Mouse (Mus musculus) limb, embryonic 11.5 days (tissue): ENCODE measurements around the gene Gm21987. TPM values are rescaled to one million over a fixed set of nuclear protein-coding genes. Genes with fewer than 3 reads are reported as not detected.

Experiments
- ATAC-seq: fragments of 200-750 bp; cut with Nextera tagmentation; 2 replicates; pipeline ENCODE4 v1.8.0; 2017; ENCODE audit warnings: low read depth; ENCODE audit not compliant: insufficient number of reproducible peaks, low FRiP score, low TSS enrichment
- DNase-seq: peaks from one replicate; pipeline ENCODE4 v3.0.0-alpha.2; 2015; ENCODE audit warnings: low spot score
- H3K27ac ChIP-seq: fragments of 300-500 bp; sonication (generic); replicated peaks from 2 replicates; pipeline ENCODE4 v1.5.1; 2014; ENCODE audit warnings: low read depth, mild to moderate bottlenecking, low read length
- H3K27me3 ChIP-seq: fragments of 300-500 bp; sonication (generic); 2 replicates; pipeline ENCODE4 v1.6.1; 2014; ENCODE audit warnings: mild to moderate bottlenecking, low read length, mixed read lengths; ENCODE audit not compliant: control insufficient read depth, insufficient read depth
- H3K36me3 ChIP-seq: fragments of 300-500 bp; sonication (generic); 2 replicates; pipeline ENCODE4 v1.6.1; 2014; ENCODE audit warnings: mild to moderate bottlenecking, low read length, moderate library complexity, mixed read lengths; ENCODE audit not compliant: control insufficient read depth, insufficient read depth
- H3K4me1 ChIP-seq: fragments of 300-500 bp; sonication (generic); 2 replicates; pipeline ENCODE4 v1.6.1; 2014; ENCODE audit warnings: low read length, mixed read lengths; ENCODE audit not compliant: control insufficient read depth, insufficient read depth
- H3K4me2 ChIP-seq: fragments of 300-500 bp; sonication (generic); 2 replicates; pipeline ENCODE4 v1.6.1; 2014; ENCODE audit warnings: low read depth, mild to moderate bottlenecking, moderate library complexity; ENCODE audit not compliant: severe bottlenecking
- H3K4me3 ChIP-seq: fragments of 300-500 bp; sonication (generic); 2 replicates; pipeline ENCODE4 v1.5.1; 2014; ENCODE audit warnings: low read depth, low read length
- H3K9ac ChIP-seq: fragments of 300-500 bp; sonication (generic); 2 replicates; pipeline ENCODE4 v1.6.1; 2014; ENCODE audit warnings: mild to moderate bottlenecking, low read length
- H3K9me3 ChIP-seq: fragments of 300-500 bp; sonication (generic); 2 replicates; pipeline ENCODE4 v1.6.1; 2016; ENCODE audit warnings: low read length; ENCODE audit not compliant: control insufficient read depth
- WGBS: fragments of 180-500 bp; shearing (Covaris S2); extraction: QIAGEN DNeasy Blood & Tissue Kit; methylation state at CpG from one replicate; pipeline ENCODE4 v1.1.7; 2014; 5-methylcytosine and 5-hydroxymethylcytosine counted together
- polyA plus RNA-seq: library from polyadenylated mRNA; unstranded; fragments of >200 nt; fragmentation: Nextera tagmentation; extraction: Ambion mirVana; gene quantifications from 2 replicates; pipeline ENCODE4 v1.2.1, GENCODE M21; 2014

Gene Gm21987
- polyA plus RNA-seq, 1 experiment from 2014 or later: not detected

DNA sequence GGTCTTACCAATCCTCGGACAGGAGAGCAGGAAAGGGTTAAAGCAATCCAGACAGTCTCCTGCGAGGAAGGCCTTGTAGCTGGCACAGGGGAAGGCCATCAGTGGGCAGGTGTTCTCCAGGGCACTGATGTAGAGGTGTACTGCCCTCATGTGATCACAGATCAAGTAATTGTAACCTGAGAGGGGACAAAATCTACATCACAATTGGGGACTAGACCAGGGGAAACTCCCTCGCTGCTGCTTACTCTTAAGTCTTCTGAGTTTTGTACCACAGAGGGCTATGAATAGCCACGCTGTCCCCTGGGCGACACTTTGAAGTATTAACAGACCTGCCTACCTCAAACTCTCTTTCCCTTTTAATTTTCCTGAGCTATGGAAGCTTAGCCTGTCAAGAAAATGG is 60.7 kb downstream of the Gm21987 start:
- Histone ChIP-seq H3K4me1 (no peaks in the 10 kb centered on the region), H3K36me3 (no peaks in the 10 kb centered on the region), H3K4me3 (no peak overlapping the region), H3K27ac (no peak overlapping the region), H3K4me2 (no peak overlapping the region), H3K9ac (no peak overlapping the region), H3K27me3 (no peaks in the 10 kb centered on the region), H3K9me3 (no peaks in the 10 kb centered on the region)
- no peak for DNase-seq
- ATAC-seq: no peak
- 41% methylated on average over 5 of the region's 5 CpGs for WGBS

DNA sequence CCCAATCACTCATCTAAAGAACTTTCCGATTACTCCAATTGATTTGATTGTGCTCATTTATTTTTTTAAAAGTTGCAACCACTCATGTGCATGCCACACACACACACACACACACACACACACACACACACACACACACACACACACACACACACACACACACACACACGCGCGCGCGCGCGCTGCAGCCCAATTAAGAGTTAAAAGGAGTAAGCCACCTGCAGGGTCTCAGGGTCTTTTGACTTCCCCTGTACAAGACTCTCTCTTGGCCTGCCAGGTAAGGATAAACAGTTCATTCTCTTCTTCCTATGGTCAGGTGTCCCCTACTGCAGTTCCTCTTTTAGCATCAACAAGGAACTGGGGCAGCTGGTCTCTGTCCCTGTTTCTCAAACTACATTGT is 61.6 kb downstream of the Gm21987 start:
- H3K4me2 ChIP-seq: no peak overlapping the region
- H3K9me3 ChIP-seq: no peaks in the 10 kb centered on the region
- no peak for DNase-seq
- 92% methylated on average over 8 of the region's 8 CpGs for WGBS
- H3K27me3 ChIP-seq: no peaks in the 10 kb centered on the region
- H3K36me3 ChIP-seq: no peaks in the 10 kb centered on the region
- ATAC-seq: no peak
- H3K9ac ChIP-seq: no peak overlapping the region
- no peak overlapping the region for H3K4me3 ChIP-seq
- H3K4me1 ChIP-seq: no peaks in the 10 kb centered on the region
- H3K27ac ChIP-seq: no peak overlapping the region

Other genes starting within 250 kb of the Gm21987 start
- gene Nr1i2, start 52.2 kb upstream of the Gm21987 start, polyA plus RNA-seq: not detected in 2 replicates
- gene Maats1, start 4.9 kb upstream of the Gm21987 start, polyA plus RNA-seq: 0.10 and 0.20 TPM in 2 replicates
- 107 and 118 TPM in 2 replicates for gene Cox17, start within 50 bp of the Gm21987 start, polyA plus RNA-seq
- gene Popdc2, start 15.2 kb downstream of the Gm21987 start, polyA plus RNA-seq: 0.75 and 1.8 TPM in 2 replicates
- gene Pla1a, start 86.1 kb downstream of the Gm21987 start, polyA plus RNA-seq: 0.07 TPM in 1 of 2 replicates, not detected in the other
- gene Adprh, start 105.7 kb downstream of the Gm21987 start, polyA plus RNA-seq: 135 and 141 TPM in 2 replicates
- 0.21 and 0.34 TPM in 2 replicates for gene Cd80, start 108.5 kb downstream of the Gm21987 start, polyA plus RNA-seq
- gene Timmdc1, start 175.6 kb downstream of the Gm21987 start, polyA plus RNA-seq: 25.1 and 28.9 TPM in 2 replicates
- 72.9 and 78.9 TPM in 2 replicates for gene Poglut1, start 203.2 kb downstream of the Gm21987 start, polyA plus RNA-seq
- 131 and 135 TPM in 2 replicates for gene Tmem39a, start 211.7 kb downstream of the Gm21987 start, polyA plus RNA-seq